Mouse (Mus musculus) heart, postnatal 0 days (tissue): Measurements from ENCODE around the gene Smarcc1. TPM values are rescaled to one million over a fixed set of nuclear protein-coding genes. Genes with fewer than 3 reads are reported as not detected.
A peak's percentile ranks its signal among the peaks of the same experiment; 100 is the strongest.
"Not testable (repeated sequence)": the region's sequence is repeated elsewhere in the genome, so short reads cannot be mapped to it uniquely, and the experiment has no call there.

ENCODE experiments used
- ATAC-seq: fragments of 200-750 bp; cut with Nextera tagmentation; 2 replicates; pipeline ENCODE4 v1.8.0; 2017; ENCODE audit warnings: low read depth, moderate number of reproducible peaks, moderate library complexity; ENCODE audit not compliant: insufficient read depth
- DNase-seq: peaks from one replicate; pipeline ENCODE4 v3.0.0-alpha.2; 2016; ENCODE audit warnings: low spot score
- H3K27ac ChIP-seq: fragments of 300-500 bp; sonication (generic); 2 replicates; pipeline ENCODE4 v1.5.1; 2014; ENCODE audit warnings: low read depth, mild to moderate bottlenecking
- H3K27me3 ChIP-seq: fragments of 300-500 bp; sonication (generic); 2 replicates; pipeline ENCODE4 v1.6.1; 2014; ENCODE audit warnings: low read length, mixed read lengths; ENCODE audit not compliant: control insufficient read depth, insufficient read depth
- H3K36me3 ChIP-seq: fragments of 300-500 bp; sonication (generic); replicated peaks from 2 replicates; pipeline ENCODE4 v1.6.1; 2014; ENCODE audit warnings: low read length, mixed read lengths; ENCODE audit not compliant: control insufficient read depth, insufficient read depth
- H3K4me1 ChIP-seq: fragments of 300-500 bp; sonication (generic); 2 replicates; pipeline ENCODE4 v1.6.1; 2014; ENCODE audit warnings: antibody characterized with exemption; ENCODE audit not compliant: control insufficient read depth, insufficient read depth
- H3K4me2 ChIP-seq: fragments of 300-500 bp; sonication (generic); 2 replicates; pipeline ENCODE4 v1.6.1; 2014; ENCODE audit warnings: low read depth, mild to moderate bottlenecking, low read length, moderate library complexity
- H3K4me3 ChIP-seq: fragments of 300-500 bp; sonication (generic); 2 replicates; pipeline ENCODE4 v1.5.1; 2014; ENCODE audit warnings: low read depth, low read length
- H3K9ac ChIP-seq: fragments of 300-500 bp; sonication (generic); replicated peaks from 2 replicates; pipeline ENCODE4 v1.6.1; 2014; ENCODE audit warnings: low read depth, low read length, mixed read lengths
- H3K9me3 ChIP-seq: fragments of 300-500 bp; sonication (generic); replicated peaks from 2 replicates; pipeline ENCODE4 v1.6.1; 2016; ENCODE audit warnings: low read length; ENCODE audit not compliant: control insufficient read depth
- CTCF ChIP-seq: IDR thresholded peaks from 2 replicates; pipeline ENCODE4 v1.5.1; 2016; ENCODE audit warnings: antibody characterized with exemption, control low read depth, low read depth
- EP300 ChIP-seq: IDR thresholded peaks from 2 replicates; pipeline ENCODE4 v1.6.1; 2016; ENCODE audit warnings: antibody characterized with exemption, low read depth
- WGBS: fragments of 180-500 bp; shearing (Covaris S2); extraction: QIAGEN DNeasy Blood & Tissue Kit; methylation state at CpG from one replicate; pipeline ENCODE4 v1.1.7; 2014; 5-methylcytosine and 5-hydroxymethylcytosine counted together
- polyA plus RNA-seq: library from polyadenylated mRNA; unstranded; fragments of >200 nt; fragmentation: Nextera tagmentation; extraction: Ambion mirVana; gene quantifications from 2 replicates; pipeline ENCODE4 v1.2.1, GENCODE M21; 2015
- total RNA-seq: library from RNA; depleted of rRNA; stranded (reverse); fragments of >200 nt; gene quantifications from 2 replicates; pipeline ENCODE4 v1.2.3, GENCODE M21; 2014; ENCODE audit warnings: low replicate concordance

Gene Smarcc1
- total and polyA plus RNA-seq, 2 experiments from 2014 or later = 28.3 to 32.3 TPM

- H3K36me3 ChIP-seq = no peaks in the 10 kb centered on the region
- no peak overlapping the region for H3K4me2 ChIP-seq
- H3K27me3 ChIP-seq = no peaks in the 10 kb centered on the region
- ATAC-seq (no peak), DNase-seq (no peak)
- TF ChIP-seq EP300 = no peak
- TF ChIP-seq CTCF = no peak
- H3K9ac ChIP-seq = no peak overlapping the region
- H3K4me1 ChIP-seq = peaks cover 2% of the 10 kb centered on the region; the same call in 1 of the 2 replicates
- H3K9me3 ChIP-seq = no peaks in the 10 kb centered on the region
- 75% methylated on average over 2 of the region's 2 CpGs for WGBS
- H3K4me3 ChIP-seq = no peak overlapping the region
- H3K27ac ChIP-seq = no peak overlapping the region
These were observed 5.8 kb downstream of the Smarcc1 start for GRCm38 (mm10) chr9:110123322-110123721.

GRCm38 (mm10) chr9:110124008-110124540, 6.6 kb downstream of the Smarcc1 start:
- not testable (repeated sequence) for H3K4me3 ChIP-seq, H3K4me1 ChIP-seq, H3K9ac ChIP-seq, H3K27me3 ChIP-seq, H3K4me2 ChIP-seq, H3K36me3 ChIP-seq, ATAC-seq, H3K27ac ChIP-seq, DNase-seq, H3K9me3 ChIP-seq
- WGBS = 41% methylated on average over 2 of the region's 2 CpGs

- no peak for ATAC-seq
- WGBS = 22% methylated on average over 10 of the region's 10 CpGs
- no peak for TF ChIP-seq CTCF
- no peak for TF ChIP-seq EP300
These were observed 13.5 kb downstream of the Smarcc1 start for GRCm38 (mm10) chr9:110130896-110131524.

GRCm38 (mm10) chr9:110131525-110132197, 14.2 kb downstream of the Smarcc1 start:
- peak; percentile 98 for ATAC-seq
- peaks cover 13% of the 10 kb centered on the region for H3K36me3 ChIP-seq
- peak overlapping the region; percentile 87 for H3K4me3 ChIP-seq
- TF ChIP-seq CTCF (no peak), EP300 (no peak)
- H3K9me3 ChIP-seq = no peaks in the 10 kb centered on the region
- H3K27ac ChIP-seq = peak overlapping the region; percentile 89
- H3K27me3 ChIP-seq = no peaks in the 10 kb centered on the region
- no peaks in the 10 kb centered on the region for H3K4me1 ChIP-seq
- peak overlapping the region; percentile 83 for H3K9ac ChIP-seq
- under 1% methylated on average over 52 of the region's 64 CpGs for WGBS
- peak; percentile 98 for DNase-seq
- peak overlapping the region; percentile 95 for H3K4me2 ChIP-seq

More at GRCm38 (mm10) chr9:110130896-110131524, 13.5 kb downstream of the Smarcc1 start:
- Histone ChIP-seq H3K9me3 (no peaks in the 10 kb centered on the region), H3K36me3 (peaks cover 6% of the 10 kb centered on the region), H3K27ac (peak overlapping the region; percentile 89), H3K9ac (peak overlapping the region; percentile 58), H3K4me2 (peak overlapping the region; percentile 95), H3K4me1 (no peaks in the 10 kb centered on the region), H3K27me3 (no peaks in the 10 kb centered on the region), H3K4me3 (peak overlapping the region; percentile 87)
- no peak for DNase-seq

- peak; percentile 64 for ATAC-seq
- TF ChIP-seq CTCF (no peak), EP300 (no peak)
- Histone ChIP-seq H3K9ac (peak overlapping the region; percentile 83), H3K27me3 (no peaks in the 10 kb centered on the region), H3K4me1 (no peaks in the 10 kb centered on the region), H3K4me3 (peak overlapping the region; percentile 87), H3K4me2 (peak overlapping the region; percentile 95), H3K9me3 (no peaks in the 10 kb centered on the region), H3K36me3 (peaks cover 14% of the 10 kb centered on the region), H3K27ac (peak overlapping the region; percentile 85)
- peak; percentile 9 for DNase-seq
- under 1% methylated on average over 34 of the region's 38 CpGs for WGBS
These were observed 14.7 kb downstream of the Smarcc1 start for GRCm38 (mm10) chr9:110132201-110132605.
